In the genomic region with DNA sequence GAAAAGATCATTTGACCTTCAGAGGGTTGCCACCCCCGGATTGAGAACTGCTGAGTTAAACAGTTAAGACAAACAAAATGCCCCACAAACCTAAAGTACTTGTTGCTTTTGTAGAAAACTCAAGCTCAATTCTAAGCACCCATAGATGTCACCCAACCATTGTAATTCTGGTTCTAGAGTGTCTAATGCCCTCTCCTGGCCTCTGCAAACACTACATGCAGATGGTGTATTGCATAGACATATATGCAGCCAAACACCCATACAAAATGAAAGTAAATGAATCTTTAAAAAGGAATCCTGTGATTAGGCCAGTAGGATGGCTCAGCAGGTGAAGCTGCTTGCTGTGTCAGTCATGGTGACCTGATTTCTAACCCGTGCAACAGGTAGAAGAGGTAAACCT, we compare ENCODE assay signal across 11 mouse cellular contexts. TPM values are rescaled to one million over a fixed set of nuclear protein-coding genes. Genes with fewer than 3 reads are reported as not detected.
DNase-seq lines count a peak whose midpoint lies in the region; ATAC-seq lines count a peak whose summit lies in the region.
"Had no signal": no experiment of that assay in that cellular context is flagged by ENCODE, and none has a peak within 500 bp of the region (broad histone marks: within the 10 kb centered on the region; RNA-seq: fewer than 3 reads in every experiment).

No protein-coding gene starts in this region.

- H3K4me3 ChIP-seq in forebrain, embryonic 14.5 days (ENCODE audit: low read depth, low read length): no peak overlapping the region
- H3K4me3 ChIP-seq in forebrain, embryonic 12.5 days (replicated peaks): no peak overlapping the region
- H3K4me3 ChIP-seq in midbrain, embryonic 14.5 days (replicated peaks; ENCODE audit: low read depth, low read length): no peak overlapping the region
- no peak overlapping the region for H3K4me3 ChIP-seq in midbrain, embryonic 15.5 days
- H3K4me3 ChIP-seq: heart, embryonic 15.5 days; megakaryocyte, embryonic 14.5 days; stomach, embryonic 15.5 days had no signal

- H3K9ac ChIP-seq in forebrain, embryonic 14.5 days (ENCODE audit: low read length): no peak overlapping the region
- no peak overlapping the region for H3K9ac ChIP-seq in forebrain, embryonic 12.5 days
- no peak overlapping the region for H3K9ac ChIP-seq in midbrain, embryonic 14.5 days (replicated peaks; ENCODE audit: low read length)
- H3K9ac ChIP-seq in midbrain, embryonic 15.5 days: no peak overlapping the region
- H3K9ac ChIP-seq: heart, embryonic 15.5 days; stomach, embryonic 15.5 days had no signal

- no peak overlapping the region for H3K27ac ChIP-seq in forebrain, embryonic 14.5 days (ENCODE audit: low read depth, low read length)
- no peak overlapping the region for H3K27ac ChIP-seq in forebrain, embryonic 12.5 days
- H3K27ac ChIP-seq in midbrain, embryonic 14.5 days (replicated peaks; ENCODE audit: low read depth, low read length): no peak overlapping the region
- H3K27ac ChIP-seq in midbrain, embryonic 15.5 days: no peak overlapping the region
- H3K27ac ChIP-seq: heart, embryonic 15.5 days; stomach, embryonic 15.5 days had no signal

- H3K9me3 ChIP-seq in forebrain, embryonic 14.5 days (replicated peaks; ENCODE audit: control insufficient read depth, low read length): no peaks in the 10 kb centered on the region
- H3K9me3 ChIP-seq in forebrain, embryonic 12.5 days: no peaks in the 10 kb centered on the region
- H3K9me3 ChIP-seq in midbrain, embryonic 14.5 days (ENCODE audit: control insufficient read depth, low read length): no peaks in the 10 kb centered on the region
- H3K9me3 ChIP-seq in midbrain, embryonic 15.5 days: no peaks in the 10 kb centered on the region
- H3K9me3 ChIP-seq: heart, embryonic 15.5 days; megakaryocyte, embryonic 14.5 days; stomach, embryonic 15.5 days had no signal

- 91% methylated on average over 2 of the region's 2 CpGs for WGBS in forebrain, embryonic 14.5 days
- WGBS in forebrain, embryonic 12.5 days: 89% methylated on average over 2 of the region's 2 CpGs
- WGBS in midbrain, embryonic 14.5 days: 93% methylated on average over 2 of the region's 2 CpGs
- WGBS in midbrain, embryonic 15.5 days: 86% methylated on average over 2 of the region's 2 CpGs

- peak; percentile 39 for DNase-seq in forebrain, embryonic 14.5 days (ENCODE audit: low spot score)
- peak; percentile 54 for DNase-seq in midbrain, embryonic 14.5 days
- DNase-seq in kidney, postnatal 14 days: peak; percentile 57
- DNase-seq in thymus, postnatal 10 days (ENCODE audit: low spot score in 2 of 2): peak; percentile 24 to 50
- DNase-seq in frontal cortex, postnatal 14 days (ENCODE audit: low spot score in 2 of 2): no peak
- no peak for DNase-seq in urinary bladder, postnatal 4 days (ENCODE audit: low spot score in 2 of 2)

- H3K27me3 ChIP-seq in forebrain, embryonic 14.5 days (replicated peaks; ENCODE audit: control insufficient read depth, insufficient read depth, low read length): no peaks in the 10 kb centered on the region
- H3K27me3 ChIP-seq in forebrain, embryonic 12.5 days: no peaks in the 10 kb centered on the region
- no peaks in the 10 kb centered on the region for H3K27me3 ChIP-seq in midbrain, embryonic 14.5 days (ENCODE audit: control insufficient read depth, insufficient read depth, low read length)
- H3K27me3 ChIP-seq in midbrain, embryonic 15.5 days (replicated peaks): no peaks in the 10 kb centered on the region
- H3K27me3 ChIP-seq: heart, embryonic 15.5 days; megakaryocyte, embryonic 14.5 days; stomach, embryonic 15.5 days had no signal

- peaks cover 78% of the 10 kb centered on the region for H3K36me3 ChIP-seq in forebrain, embryonic 14.5 days (ENCODE audit: control insufficient read depth, insufficient read depth, low read length)
- H3K36me3 ChIP-seq in forebrain, embryonic 12.5 days (replicated peaks): peaks cover 74% of the 10 kb centered on the region
- peaks cover 82% of the 10 kb centered on the region for H3K36me3 ChIP-seq in midbrain, embryonic 14.5 days (ENCODE audit: control insufficient read depth, insufficient read depth, low read length)
- peaks cover 52% of the 10 kb centered on the region for H3K36me3 ChIP-seq in midbrain, embryonic 15.5 days (replicated peaks)

- no peak overlapping the region for H3K4me2 ChIP-seq in forebrain, embryonic 14.5 days (ENCODE audit: low read length)
- no peak overlapping the region for H3K4me2 ChIP-seq in forebrain, embryonic 12.5 days
- H3K4me2 ChIP-seq in midbrain, embryonic 14.5 days (ENCODE audit: low read length): no peak overlapping the region
- no peak overlapping the region for H3K4me2 ChIP-seq in midbrain, embryonic 15.5 days
- H3K4me2 ChIP-seq: heart, embryonic 15.5 days; stomach, embryonic 15.5 days had no signal

- H3K4me1 ChIP-seq in forebrain, embryonic 14.5 days (ENCODE audit: control insufficient read depth, insufficient read depth, low read length): peaks cover 2% of the 10 kb centered on the region; the same call in 1 of the 2 replicates
- peaks cover 6% of the 10 kb centered on the region for H3K4me1 ChIP-seq in forebrain, embryonic 12.5 days
- 0 out of 2 replicates have a peak, but pooled peaks cover 6% of the 10 kb centered on the region for H3K4me1 ChIP-seq in midbrain, embryonic 14.5 days (ENCODE audit: control insufficient read depth, insufficient read depth, low read length)
- H3K4me1 ChIP-seq in midbrain, embryonic 15.5 days: peaks cover 16% of the 10 kb centered on the region

- no peak; the same call in 1 of the 2 replicates for ATAC-seq in forebrain, embryonic 14.5 days
- no peak for ATAC-seq in forebrain, embryonic 12.5 days (ENCODE audit: low FRiP score)
- no peak for ATAC-seq in midbrain, embryonic 14.5 days (ENCODE audit: low FRiP score, low TSS enrichment)
- ATAC-seq in midbrain, embryonic 15.5 days (replicated peaks): no peak

RNA-seq across cellular contexts. Expression of a gene that starts 8.6 kb away (rescaled TPM):
- polyA plus RNA-seq in forebrain, embryonic 14.5 days (2014; fragmentation: Nextera tagmentation; extraction: Ambion mirVana): 323 and 358 TPM in 2 replicates
- 446 and 474 TPM in 2 replicates for polyA plus RNA-seq in forebrain, embryonic 12.5 days (2016; fragmentation: Nextera tagmentation; extraction: Ambion mirVana)
- polyA plus RNA-seq in midbrain, embryonic 14.5 days (2014; fragmentation: Nextera tagmentation; extraction: Ambion mirVana): 182 and 297 TPM in 2 replicates
- polyA plus RNA-seq in midbrain, embryonic 15.5 days (2015; fragmentation: Nextera tagmentation; extraction: Ambion mirVana): 247 and 257 TPM in 2 replicates

Comparison
In these comparisons a context has a peak if more than half of its experiments do, and no peak if none do; other contexts are left out.
1. DNase-seq: peak in forebrain, embryonic 14.5 days (single experiment), midbrain, embryonic 14.5 days (single experiment), kidney, postnatal 14 days (single experiment) and thymus, postnatal 10 days (2 of 2); none in frontal cortex, postnatal 14 days (0 of 2) and urinary bladder, postnatal 4 days (0 of 2).